Mouse (Mus musculus): ENCODE measurements around the gene Larp1b.

DNA sequence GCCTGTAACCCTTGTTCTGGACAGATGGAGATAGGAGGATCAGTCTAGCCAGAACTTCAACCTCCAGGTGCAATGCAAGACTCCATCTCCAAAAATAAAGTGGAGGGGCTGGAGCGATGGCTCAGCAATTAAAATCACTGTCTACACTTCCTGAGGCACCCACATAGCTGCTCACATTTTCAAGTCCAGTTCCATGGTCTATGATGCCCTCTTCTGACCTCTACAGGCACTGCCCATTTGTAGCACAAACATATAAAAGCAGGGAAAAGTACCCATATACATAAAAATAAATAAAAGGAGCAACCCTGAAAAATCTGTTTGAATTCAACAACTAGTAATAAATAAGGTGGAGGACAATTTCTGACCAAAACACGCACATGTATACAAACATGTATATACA is 39.1 kb downstream of the Larp1b start:
- TF ChIP-seq EP300 (optimal IDR thresholded peaks at IDR 0.05) (no peak), CTCF (IDR thresholded peaks at IDR 0.05; ENCODE audit: low read depth) (peak; percentile 61)
